Mouse (Mus musculus) left cerebral cortex, adult 6 months (tissue): Measurements from ENCODE around the gene Olfr1337. TPM values are rescaled to one million over a fixed set of nuclear protein-coding genes. Genes with fewer than 3 reads are reported as not detected.

Source experiments
- long read RNA-seq, 2 experiments: library from polyadenylated mRNA; unstranded; transcript quantifications; one replicate each; pipeline ENCODE4 v2.0.0; 2019 to 2020
- polyA plus RNA-seq: library from polyadenylated mRNA; unstranded; fragments of <200 nt; fragmentation: Nextera tagmentation; gene quantifications from 2 replicates; pipeline ENCODE4 v1.2.3, GENCODE M21; 2021

Olfr1337 gene
- polyA plus RNA-seq = not detected in 2 replicates
- long read RNA-seq, experiment 1 = 0 reads
- long read RNA-seq, experiment 2 = 0 reads

DNA sequence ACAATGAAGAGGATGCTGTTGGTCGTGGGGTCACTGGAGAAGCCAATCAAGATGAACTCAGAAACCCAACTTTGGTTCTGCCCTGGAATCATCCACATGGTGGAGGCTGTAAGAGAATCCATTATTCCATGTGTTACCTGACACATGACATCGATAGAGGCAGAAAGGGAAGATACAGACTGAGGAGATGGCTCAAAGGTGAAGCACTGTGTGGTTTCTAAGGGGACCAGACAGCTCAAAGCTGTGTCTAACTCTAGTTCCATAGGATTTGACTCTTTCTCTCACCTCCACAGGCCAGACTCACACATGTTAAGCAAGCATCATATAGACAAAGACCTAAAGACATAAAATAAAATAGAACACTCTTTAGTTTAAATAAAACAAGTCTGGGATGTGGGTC, at the start of gene Olfr1337:
Gene Olfr1337 (minus strand): TSS at position 101 of the 400 bp plus-strand sequence.

DNA sequence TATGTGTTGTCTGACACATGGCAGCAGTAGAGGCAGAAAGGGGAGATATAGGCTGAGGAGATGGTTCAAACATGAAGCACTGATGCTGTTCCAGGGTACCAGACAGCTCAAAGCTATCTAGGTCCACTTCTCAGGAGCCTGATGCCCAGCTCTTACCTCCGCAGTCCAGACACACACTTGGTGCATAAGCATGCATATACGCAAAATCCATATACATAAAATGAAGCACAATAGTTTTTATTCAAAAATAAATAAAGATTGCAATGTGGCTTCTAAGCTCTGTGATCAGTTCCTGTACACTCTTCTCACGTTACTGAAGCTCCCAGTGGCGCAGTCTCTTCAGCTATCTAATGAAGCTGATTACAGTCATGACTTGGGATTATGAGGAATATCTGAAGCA, 27.5 kb upstream of the Olfr1337 start, which contains the start of gene Olfr1335:
Gene Olfr1335 (minus strand): TSS at position 101 of the 400 bp plus-strand sequence.

DNA sequence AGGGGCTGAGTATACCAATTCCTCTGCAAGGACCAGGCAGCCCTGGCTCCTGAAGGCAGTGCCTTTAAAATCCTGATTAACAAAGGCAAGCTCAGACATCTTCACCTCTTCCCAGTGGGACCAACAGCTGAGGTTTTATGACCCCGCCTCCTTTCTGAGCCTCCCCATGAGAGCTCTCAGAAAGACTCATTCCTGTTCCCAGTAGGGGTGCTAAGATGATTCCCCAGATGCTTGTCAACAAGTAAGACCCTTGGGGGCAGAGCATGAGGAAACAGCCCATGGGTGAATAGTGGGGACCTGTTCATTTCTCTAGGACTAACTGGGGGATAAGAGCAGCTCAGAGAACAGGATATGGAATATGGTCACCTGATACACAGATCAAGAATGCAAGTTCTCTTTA, 23.7 kb downstream of the Olfr1337 start, which contains the start of gene Olfr1338:
Gene Olfr1338 (minus strand): TSS at position 101 of the 400 bp plus-strand sequence.

DNA sequence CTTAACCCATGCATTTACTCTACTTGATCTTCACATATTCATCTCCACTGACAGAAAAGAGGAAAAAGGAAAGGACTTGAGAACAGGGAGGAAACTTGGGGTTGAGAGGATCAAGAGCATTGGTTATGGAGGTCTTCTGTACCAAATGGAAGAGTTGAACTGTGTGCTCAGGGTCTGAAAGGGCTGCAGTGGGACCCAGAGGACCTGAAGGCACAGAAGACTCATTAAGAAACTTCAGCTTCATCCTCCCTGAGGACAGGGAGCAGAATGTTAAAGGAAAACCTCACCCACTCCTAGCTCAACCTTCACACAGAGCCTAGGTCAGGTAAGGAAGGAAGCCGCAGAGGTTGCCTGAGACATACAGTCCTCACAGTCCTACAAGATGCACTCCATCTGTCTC, 50.5 kb downstream of the Olfr1337 start, which contains the start of gene Olfr1339:
Gene Olfr1339 (plus strand): TSS at position 301 of the 400 bp plus-strand sequence.

Other genes starting within 250 kb of the Olfr1337 start
- 10.0 and 17.5 TPM in 2 replicates for gene Tmem125, start 238.5 kb downstream of the Olfr1337 start, polyA plus RNA-seq
- gene Cfap57, start 161.8 kb downstream of the Olfr1337 start, polyA plus RNA-seq = 0.35 and 0.40 TPM in 2 replicates
- gene Ebna1bp2, start 161.8 kb downstream of the Olfr1337 start, polyA plus RNA-seq = 38.1 and 47.7 TPM in 2 replicates
- gene Olfr62, start 123.6 kb downstream of the Olfr1337 start, polyA plus RNA-seq = not detected in 2 replicates
- gene Olfr1342, start 89.8 kb downstream of the Olfr1337 start, polyA plus RNA-seq = not detected in 2 replicates
- gene Olfr1341, start 79.1 kb downstream of the Olfr1337 start, polyA plus RNA-seq = not detected in 2 replicates
- gene Olfr1340, start 62.4 kb downstream of the Olfr1337 start, polyA plus RNA-seq = not detected in 2 replicates
- gene Olfr1339, start 50.4 kb downstream of the Olfr1337 start, polyA plus RNA-seq = not detected in 2 replicates
- gene Olfr1338, start 23.8 kb downstream of the Olfr1337 start, polyA plus RNA-seq = not detected in 2 replicates
- gene Olfr1335, start 27.4 kb upstream of the Olfr1337 start, polyA plus RNA-seq = not detected in 2 replicates
- not detected in 2 replicates for gene Olfr1333, start 53.7 kb upstream of the Olfr1337 start, polyA plus RNA-seq
- not detected in 2 replicates for gene Olfr1331, start 82.1 kb upstream of the Olfr1337 start, polyA plus RNA-seq
- not detected in 2 replicates for gene Olfr1330, start 106.0 kb upstream of the Olfr1337 start, polyA plus RNA-seq
- not detected in 2 replicates for gene Olfr1329, start 134.9 kb upstream of the Olfr1337 start, polyA plus RNA-seq
- not detected in 2 replicates for gene Olfr1328, start 156.0 kb upstream of the Olfr1337 start, polyA plus RNA-seq
- not detected in 2 replicates for gene Lao1, start 179.0 kb upstream of the Olfr1337 start, polyA plus RNA-seq